Mouse (Mus musculus) CD4-positive helper T cell, adult 2 months (primary cell): ENCODE measurements at regions not wholly inside any gene's neighbourhood (a gene's known extent, or its start where the extent isn't known, plus 50 kb on each side); places are given as distances from the start of the nearest gene placed in this dataset.

Experiments
- DNase-seq: peaks from one replicate; pipeline ENCODE4 v3.0.0-alpha.2; 2012; ENCODE audit warnings: low read depth, missing footprints, low spot score

DNA sequence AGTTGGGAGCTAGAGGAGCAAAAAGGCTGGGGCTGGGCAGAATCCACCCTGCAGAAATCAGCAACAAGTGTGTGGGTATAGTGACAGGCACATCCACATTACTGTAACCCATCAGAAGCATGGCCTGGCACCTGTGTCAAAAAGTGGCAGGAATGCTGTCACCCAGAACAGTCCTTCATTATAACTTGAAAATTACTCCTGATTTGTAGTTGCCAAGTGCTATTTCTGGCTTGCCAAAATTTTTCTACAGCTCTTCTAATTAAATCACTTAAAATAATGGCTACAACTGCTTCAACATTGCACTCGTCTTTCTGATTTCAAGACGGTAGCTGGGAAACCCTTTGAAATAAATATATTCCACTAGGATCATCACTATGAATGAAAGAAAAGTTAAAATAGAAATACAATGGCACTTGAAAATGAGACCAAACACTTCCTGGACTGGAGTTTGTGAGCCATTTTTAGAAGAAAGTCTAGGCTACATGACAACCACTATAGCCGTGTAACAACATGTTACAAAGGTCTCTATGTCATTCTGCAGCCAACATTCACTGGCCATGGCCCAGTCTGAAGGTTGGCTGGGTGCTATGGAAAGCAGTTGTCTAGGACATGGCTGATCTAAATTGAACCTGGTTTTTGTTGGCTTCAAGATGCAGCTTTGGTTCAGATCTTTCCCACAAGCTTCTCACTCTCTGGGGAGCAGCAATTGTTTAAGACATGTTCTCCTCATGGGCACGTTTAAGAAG, 190.6 kb upstream of the Tapt1 start:
- DNase-seq: no peak

DNA sequence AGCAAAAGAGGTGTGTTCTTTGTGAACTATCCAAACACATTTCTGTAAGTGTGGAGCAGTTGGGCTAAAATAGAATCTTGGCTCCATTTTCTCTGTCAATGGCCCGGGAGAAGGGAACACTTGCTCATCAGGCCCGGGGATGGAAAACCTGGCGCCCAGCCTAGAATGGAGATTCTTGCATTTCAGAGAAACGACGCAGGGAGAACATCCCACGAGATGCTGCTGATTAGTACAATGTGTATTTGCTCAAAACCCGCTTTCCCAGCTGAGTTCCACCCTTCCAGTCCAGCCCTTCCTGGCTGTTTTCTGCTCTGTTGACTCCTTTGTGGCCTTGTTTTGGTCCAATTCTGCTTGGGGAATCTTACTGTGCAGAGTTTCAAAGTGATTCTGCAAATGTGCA, 188.0 kb upstream of the Tapt1 start:
- no peak for DNase-seq

DNA sequence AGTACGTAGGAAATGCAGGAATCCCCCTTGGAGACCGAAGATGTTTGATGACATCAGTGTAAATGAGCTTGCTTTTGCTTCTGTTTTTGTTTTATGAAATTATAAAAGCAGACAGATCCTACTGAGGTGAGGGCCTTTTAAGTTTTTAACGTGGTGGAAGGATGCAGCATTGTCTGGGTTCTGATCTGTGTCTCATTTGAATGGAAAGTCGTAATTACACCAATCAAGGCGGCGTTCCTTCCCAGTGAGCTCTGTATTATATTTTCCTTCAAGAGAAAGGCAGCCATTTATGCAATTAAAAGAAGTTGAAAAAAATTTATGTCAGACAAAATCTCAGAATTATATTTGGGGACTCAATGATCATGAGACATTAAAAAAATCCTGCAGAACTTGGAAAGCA, 176.9 kb upstream of the Tapt1 start:
- no peak for DNase-seq

DNA sequence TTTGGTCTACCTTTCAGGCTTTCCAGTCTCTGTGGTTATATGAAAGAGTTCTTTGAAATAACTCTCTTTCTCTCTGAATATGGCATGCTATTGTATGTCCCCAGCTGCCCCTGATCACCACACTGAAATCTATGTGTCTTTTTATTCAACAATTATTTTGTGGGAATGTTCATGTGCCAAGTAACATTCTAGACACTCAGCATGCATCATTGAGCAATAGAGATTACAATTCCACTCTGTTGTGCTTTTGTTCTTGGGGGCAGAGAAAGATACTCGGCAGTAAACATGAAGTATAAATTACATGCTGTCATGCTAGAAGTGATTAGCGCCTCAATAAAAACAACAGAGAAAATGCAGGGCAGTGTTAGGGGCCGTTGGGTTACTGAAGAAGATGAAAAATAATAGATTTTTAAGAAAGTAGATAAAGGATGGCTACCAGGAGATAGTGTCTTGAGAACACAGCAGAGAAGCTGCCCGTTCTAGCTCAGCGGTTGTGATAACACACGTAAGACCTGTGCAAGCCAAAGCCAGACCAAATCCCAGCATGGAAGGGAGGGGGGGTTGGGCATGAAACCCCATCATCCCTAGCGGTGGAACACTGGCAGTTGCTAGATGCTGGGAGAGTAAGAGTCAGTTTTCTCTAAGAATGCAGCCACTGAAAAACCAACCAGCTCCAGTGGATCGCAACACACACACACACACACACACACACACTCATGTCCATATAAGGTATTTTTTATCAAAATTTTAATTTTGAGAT, 174.3 kb upstream of the Tapt1 start:
- DNase-seq: no peak

DNA sequence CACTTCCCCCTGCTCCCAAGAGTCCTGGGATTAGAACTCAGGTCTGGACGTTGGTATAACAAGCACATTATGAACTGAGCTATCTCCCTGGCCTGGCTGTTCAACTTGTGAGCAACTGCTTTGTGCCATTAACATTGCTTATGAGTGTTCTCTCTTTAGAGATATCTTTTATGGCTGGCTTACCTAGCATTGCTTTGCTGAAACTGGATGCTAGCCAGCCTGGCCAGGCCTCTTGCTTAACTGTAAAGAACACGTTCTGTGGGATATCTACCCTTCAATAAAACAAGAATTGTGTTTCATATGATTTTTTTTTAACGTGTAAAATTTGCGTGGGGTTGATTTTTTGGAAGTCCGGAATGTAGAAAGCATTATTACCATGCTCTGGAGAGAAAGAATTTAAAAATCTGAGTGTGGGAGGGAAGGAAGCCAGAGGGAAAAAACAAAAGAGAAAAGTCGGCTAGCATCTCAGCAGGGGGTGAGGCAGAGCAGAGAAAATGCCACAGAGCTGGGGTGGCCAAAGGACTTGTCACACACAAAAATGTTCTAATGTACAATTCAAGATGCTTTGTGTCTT, 160.9 kb upstream of the Tapt1 start:
- no peak for DNase-seq

DNA sequence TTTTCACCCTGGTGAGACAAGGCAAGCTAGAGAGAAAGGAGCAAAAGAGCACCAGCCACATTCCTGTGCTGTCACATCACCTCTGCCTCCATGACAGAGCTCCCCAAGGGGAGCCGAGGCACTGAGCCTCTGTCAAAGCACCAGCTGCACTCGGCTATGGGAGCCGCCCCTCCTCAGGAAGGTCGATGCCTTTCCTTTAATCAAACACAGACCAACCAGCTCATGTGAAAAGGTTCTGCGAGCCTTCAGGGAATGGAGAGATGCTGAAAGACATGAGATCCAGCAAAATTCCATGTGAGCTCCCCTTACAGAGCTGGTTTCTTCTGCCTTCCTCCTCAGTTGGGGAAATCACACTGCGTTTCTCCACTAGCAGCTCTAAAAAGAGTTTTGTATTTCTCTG, 159.8 kb upstream of the Tapt1 start:
- no peak for DNase-seq

DNA sequence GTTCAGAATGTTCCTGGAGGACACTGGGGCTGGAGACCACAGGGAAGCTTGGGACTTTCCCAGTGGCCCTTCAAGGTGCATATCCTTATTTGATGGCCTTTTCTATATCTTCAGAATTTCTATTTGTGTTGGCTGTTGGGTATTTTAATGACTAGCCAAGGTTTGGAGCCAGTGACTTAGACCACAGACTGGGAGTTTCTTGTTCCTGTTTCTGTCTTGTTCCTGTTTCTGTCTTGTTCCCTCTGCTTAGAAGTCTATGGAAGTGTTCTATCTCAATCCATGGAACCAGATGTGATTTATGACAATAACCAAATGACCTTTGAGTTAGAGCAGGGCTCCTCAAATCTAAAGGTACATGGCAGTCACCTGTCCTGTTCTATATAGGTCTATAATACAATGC, 156.6 kb upstream of the Tapt1 start:
- no peak for DNase-seq

DNA sequence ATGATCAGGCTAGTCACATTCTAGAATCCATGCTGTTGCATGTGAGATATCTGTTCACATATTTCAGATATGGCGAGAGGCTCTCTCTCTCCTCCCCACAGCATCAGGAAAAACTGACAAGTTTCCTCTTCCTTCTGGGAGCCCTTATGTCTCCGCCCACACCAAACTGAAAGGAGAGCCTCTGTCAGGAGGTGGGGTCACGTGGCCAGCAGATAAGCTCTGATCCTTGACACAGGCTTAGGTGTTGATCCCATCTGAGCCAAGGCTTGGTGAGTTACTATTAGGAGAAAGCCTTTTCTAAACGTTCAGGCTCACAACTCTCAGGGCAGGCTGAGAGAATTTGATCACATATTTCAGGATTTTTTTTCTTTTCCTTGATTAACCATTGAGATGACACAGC, 143.6 kb upstream of the Tapt1 start:
- DNase-seq: no peak

DNA sequence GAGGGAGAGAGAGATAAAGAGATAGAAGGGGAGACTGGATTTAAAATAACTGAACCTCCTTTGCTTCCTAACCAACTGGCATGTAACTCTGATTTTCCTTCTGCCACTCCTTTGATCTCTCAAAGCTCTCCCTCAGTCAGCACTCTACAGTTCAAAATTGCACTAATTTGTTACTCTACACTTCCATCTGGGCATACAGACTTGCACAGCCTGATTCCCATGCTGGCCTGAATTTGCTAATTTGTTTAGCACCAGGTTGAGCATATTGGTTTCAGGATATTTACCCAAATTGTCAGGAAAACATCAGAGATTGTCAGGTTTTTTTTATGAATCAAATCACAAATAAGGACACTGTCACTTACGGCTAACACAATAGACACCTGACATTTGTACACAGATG, 125.9 kb upstream of the Tapt1 start:
- no peak for DNase-seq

DNA sequence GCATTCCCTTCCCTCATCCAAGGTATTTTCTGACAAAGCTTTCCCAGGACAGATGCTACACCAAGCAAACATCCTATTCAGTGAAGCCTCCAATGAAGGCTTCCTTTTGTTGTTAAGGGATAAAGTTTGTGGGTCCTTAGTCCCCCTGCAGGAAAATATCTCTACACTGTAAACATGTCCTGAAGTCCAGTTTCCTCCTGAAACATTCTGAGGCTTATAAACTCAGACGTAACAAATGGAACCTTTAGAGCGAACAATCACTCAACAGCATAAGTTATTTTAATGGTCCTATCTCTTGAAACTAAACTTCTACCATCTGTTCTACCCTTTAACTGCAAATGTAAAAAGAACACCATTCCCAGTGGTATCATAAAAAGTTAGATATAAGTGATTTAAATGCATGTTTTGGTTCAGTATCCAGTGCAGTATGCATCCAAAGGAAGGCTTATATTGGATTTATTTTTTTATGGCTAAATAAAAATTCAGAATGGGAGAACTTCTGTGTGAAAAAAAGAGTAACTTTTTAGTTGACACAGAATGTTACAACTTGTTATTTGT, 115.1 kb upstream of the Tapt1 start:
- no peak for DNase-seq

DNA sequence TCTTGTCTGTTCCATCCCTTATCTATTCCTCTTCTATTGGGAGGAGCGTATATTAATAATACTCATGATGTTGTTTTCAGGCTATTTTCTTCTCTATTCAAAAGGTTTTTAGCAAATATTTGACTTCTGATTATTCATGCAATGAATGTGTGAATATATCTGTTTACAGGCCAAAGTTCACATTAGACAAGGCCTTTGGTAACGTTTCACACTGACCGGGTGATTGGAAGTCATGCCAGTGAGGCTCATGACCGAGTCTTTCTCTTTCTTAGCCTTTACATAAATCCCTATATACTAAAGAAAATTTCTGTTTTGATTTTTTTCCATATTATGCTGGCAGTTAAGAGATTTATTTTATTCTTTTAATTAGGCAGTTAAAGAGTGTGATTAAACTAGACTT, 112.2 kb upstream of the Tapt1 start:
- DNase-seq: no peak

DNA sequence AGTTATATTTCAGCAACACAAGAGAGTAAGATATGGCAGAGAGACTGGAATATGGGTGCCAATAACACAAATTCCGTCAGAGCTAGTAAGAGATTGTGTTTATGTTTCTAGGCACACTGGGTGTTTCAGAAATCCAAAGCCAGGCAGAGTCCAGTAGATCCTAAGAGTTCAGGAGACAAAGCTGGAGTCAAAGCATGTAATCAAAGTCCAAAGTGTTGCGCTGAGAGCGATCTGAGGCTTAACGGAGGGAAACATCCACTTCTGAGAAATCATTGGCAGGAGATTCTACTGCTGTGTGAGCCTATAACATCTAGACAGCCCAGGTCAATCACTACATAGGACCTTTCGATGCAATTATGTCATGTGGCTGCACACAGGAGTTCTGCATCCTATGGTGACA, 109.3 kb upstream of the Tapt1 start:
- DNase-seq: no peak

DNA sequence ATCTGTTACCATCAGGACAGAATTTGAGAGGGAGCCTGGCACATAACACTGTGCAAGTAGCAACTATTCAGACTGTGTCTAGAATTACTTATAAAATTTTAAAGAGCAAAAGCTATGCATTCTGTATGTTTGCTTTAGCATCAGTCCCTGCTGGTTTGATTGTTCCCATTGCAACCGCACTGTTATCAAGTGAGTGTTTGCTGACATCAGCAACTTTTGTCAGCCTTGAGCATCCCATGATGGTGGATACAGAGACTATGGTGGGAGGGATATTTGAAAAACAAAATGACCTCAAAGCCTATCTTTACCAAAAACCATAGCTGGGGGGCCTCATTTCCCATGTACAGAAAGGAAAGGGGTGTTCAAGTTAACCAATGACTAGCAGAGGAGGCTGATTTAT, 93.2 kb upstream of the Tapt1 start:
- no peak for DNase-seq

DNA sequence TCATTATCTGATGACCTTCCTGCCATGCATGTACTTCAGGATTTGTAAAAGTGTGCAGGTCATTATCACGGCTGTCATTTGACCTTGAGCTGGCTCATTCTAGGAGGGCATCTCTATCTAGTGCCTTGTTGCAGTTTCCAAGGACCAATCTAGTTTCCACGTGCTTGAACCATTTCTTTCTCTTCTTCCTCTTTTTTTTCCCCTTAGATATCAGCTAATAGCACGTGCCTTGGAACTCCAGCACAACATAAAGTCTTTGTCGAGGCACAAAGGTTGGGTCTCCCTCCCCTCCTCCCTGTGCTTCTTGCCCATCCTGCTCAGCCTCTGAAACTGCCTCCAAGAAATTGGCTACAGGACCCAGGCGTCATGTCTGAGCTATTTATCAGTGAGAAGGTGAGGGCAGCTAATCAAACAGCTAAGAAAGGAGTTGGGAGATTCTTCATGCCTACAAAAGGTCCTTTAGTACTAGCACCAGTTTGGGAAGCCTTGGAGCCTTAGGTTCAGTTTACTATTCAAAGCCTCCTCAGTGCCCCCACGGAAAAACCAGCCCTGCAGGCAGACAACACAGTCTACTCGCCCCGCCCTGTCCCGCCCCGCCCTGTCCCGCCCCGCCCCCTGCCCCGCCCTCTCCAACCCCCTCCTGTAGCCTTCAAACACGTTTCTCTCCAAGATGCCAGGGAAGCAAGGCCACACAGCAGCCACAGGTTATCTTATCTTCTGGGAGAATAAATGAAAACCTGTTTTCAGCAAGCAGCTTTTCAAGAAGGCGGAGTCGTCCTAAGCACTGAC, 80.5 kb upstream of the Tapt1 start:
- no peak for DNase-seq

DNA sequence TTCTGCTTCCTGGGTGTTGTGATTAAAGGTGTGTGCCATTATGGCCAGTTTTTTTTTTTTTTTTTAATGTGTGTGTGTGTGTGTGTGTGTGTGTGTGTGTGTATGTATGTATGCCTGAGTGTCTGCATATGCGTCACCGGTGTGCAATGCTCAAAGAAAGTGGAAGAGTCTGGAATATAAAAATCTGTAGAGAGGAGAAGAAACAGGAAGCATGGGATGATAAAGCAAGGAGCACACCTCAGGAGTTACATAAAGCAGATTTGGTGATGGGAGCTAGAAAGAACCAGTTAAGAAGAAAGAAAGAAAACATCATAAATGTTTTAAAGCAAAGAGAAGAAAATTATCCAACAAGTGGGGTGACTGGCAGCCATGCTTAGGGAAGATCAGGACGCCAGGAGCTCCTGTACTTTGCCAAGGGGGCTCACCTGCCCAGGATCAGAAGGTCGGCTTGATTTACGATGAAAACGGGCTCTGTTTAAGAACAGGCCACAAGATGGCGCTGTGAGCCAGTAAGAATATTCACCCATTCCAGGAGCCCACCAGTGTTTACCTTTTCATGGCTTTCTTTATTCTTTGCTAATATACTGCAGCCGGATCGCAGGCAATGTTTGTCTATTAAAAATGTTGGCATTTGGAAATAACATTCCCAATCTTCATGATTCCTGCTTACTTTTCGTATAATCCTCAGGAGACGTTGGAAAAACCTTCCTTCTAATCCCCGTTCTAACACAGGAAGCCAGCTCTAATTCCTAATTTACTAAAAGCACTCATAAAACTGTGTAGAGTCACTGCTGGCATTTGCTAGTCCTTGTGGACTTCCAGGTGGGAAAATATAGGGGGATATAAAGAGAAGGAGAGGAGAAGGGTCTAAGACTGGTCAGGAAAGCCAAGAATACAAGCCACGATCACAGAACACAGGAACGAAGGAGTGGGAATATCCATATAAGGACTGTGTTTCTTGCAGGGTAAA, 77.7 kb upstream of the Tapt1 start:
- peak; percentile 17 for DNase-seq

DNA sequence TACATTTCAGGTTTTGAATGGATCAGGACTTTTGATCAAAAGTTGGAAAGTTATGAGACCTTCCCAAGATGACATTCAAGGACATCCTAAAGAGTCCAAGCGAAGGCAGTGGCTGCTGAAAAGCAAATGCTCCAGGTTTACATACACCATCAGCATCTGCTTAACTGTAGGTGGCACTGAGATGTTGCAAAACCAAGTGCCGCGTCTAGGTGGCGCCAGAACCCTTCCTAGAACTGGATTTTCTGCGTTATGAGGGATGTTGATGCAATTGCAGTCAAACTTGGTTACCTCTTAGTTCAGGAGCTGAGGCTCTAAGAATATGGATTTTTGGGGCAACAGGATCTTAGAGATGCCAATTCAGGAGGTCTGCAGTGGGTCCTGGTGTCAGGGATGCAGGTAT, 58.0 kb upstream of the Tapt1 start:
- DNase-seq: peak; percentile 45
